Mouse (Mus musculus): ENCODE measurements around the gene Pald1. TPM values are rescaled to one million over a fixed set of nuclear protein-coding genes. Genes with fewer than 3 reads are reported as not detected.
A peak's percentile ranks its signal among the peaks of the same experiment; 100 is the strongest.

Pald1 gene
- total and polyA plus RNA-seq, 2 experiments from 2014 or later = 16.8 to 25.2 TPM

DNA sequence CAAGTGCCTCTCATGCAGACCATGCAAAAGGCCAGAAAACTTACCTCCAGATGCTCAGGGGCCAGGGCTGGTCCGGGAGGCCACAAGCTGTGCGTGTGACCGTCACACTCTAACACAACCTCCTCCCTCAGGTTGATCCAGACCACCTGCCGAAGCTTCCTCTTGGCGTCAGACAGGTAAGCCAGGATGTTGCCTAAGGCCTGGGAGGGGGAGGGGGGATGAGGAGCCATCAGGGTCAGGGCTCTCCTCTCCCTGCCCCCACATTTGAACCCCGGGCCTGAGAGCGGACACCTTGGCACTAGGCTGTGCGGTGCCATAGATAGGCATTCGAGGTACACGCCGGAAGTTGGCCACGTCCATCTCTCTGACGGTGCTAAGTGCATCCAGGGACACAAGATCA lies 40.6 kb downstream of the Pald1 start:
- TF ChIP-seq CTCF (IDR thresholded peaks at IDR 0.05) = no peak
- no peak overlapping the region for H3K9ac ChIP-seq (replicated peaks; ENCODE audit: low read length, poor library complexity, severe bottlenecking)
- H3K4me3 ChIP-seq (ENCODE audit: low read depth, low read length) = no peak overlapping the region
- H3K27me3 ChIP-seq (ENCODE audit: insufficient read depth, low read length) = no peaks in the 10 kb centered on the region
- WGBS = 93% methylated on average over 13 of the region's 13 CpGs
- DNase-seq (ENCODE audit: low spot score) (no peak), ATAC-seq (ENCODE audit: low FRiP score) (no peak)
- H3K36me3 ChIP-seq (ENCODE audit: insufficient read depth, low read length) = peaks cover 7% of the 10 kb centered on the region
- H3K4me2 ChIP-seq (ENCODE audit: low read depth, low read length, poor library complexity, severe bottlenecking) = no peak overlapping the region
- H3K9me3 ChIP-seq (ENCODE audit: low read length) = no peaks in the 10 kb centered on the region
- H3K27ac ChIP-seq (ENCODE audit: low read depth, low read length) = no peak overlapping the region
- H3K4me1 ChIP-seq (ENCODE audit: insufficient read depth, low read length) = no peaks in the 10 kb centered on the region

DNA sequence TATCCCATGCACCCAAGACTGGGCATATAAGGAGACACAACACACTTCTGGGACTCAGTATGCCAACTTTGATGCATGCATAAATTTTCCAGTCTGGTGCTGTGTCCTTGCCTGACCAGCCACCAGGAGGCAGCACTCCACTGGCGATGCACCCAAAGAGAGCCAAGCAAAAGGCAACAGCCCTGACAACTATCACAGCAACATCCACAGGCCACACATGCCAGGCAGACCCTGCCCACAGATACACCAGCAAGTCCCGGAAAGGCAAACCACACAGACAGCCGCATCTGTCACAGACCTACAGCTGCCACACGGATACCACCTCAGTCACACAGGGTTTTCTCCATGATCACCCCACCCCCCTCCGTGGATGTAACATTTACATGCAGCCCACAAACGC lies 41.8 kb downstream of the Pald1 start:
- H3K4me1 ChIP-seq (ENCODE audit: insufficient read depth, low read length) = no peaks in the 10 kb centered on the region
- no peak overlapping the region for H3K4me2 ChIP-seq (ENCODE audit: low read depth, low read length, poor library complexity, severe bottlenecking)
- TF ChIP-seq CTCF (IDR thresholded peaks at IDR 0.05) = peak; percentile 98
- no peak overlapping the region for H3K4me3 ChIP-seq (ENCODE audit: low read depth, low read length)
- H3K9me3 ChIP-seq (ENCODE audit: low read length) = no peaks in the 10 kb centered on the region
- DNase-seq (ENCODE audit: low spot score) = peak; percentile 76
- peaks cover 7% of the 10 kb centered on the region; the same call in 1 of the 2 replicates for H3K36me3 ChIP-seq (ENCODE audit: insufficient read depth, low read length)
- H3K9ac ChIP-seq (replicated peaks; ENCODE audit: low read length, poor library complexity, severe bottlenecking) = no peak overlapping the region
- WGBS = 72% methylated on average over 6 of the region's 6 CpGs
- no peaks in the 10 kb centered on the region for H3K27me3 ChIP-seq (ENCODE audit: insufficient read depth, low read length)
- ATAC-seq (ENCODE audit: low FRiP score) = peak; percentile 41
- no peak overlapping the region for H3K27ac ChIP-seq (ENCODE audit: low read depth, low read length)

DNA sequence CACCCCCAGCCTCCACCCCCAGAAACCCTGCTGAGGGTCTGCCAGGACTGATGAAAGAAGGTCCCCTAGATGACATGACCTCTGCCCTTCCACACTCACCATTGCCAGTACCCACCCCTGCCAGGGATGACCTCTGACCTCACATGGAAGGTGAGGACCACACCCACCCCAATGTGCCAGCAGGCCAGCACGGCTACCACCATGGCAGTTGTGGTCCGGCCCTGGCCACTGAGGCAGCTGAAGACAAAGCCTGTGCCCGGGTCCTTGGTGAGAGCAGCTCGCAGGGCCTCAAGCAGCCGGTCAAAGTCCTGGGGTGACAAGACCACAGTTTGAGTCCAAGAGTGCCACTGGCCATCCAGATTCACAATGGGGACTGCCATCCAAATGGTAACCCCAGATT lies 42.3 kb downstream of the Pald1 start:
- Histone ChIP-seq H3K4me1 (ENCODE audit: insufficient read depth, low read length) (no peaks in the 10 kb centered on the region), H3K4me3 (ENCODE audit: low read depth, low read length) (no peak overlapping the region), H3K27me3 (ENCODE audit: insufficient read depth, low read length) (no peaks in the 10 kb centered on the region), H3K4me2 (ENCODE audit: low read depth, low read length, poor library complexity, severe bottlenecking) (no peak overlapping the region), H3K9me3 (ENCODE audit: low read length) (no peaks in the 10 kb centered on the region), H3K36me3 (ENCODE audit: insufficient read depth, low read length) (peaks cover 7% of the 10 kb centered on the region; the same call in 1 of the 2 replicates), H3K9ac (replicated peaks; ENCODE audit: low read length, poor library complexity, severe bottlenecking) (no peak overlapping the region), H3K27ac (ENCODE audit: low read depth, low read length) (no peak overlapping the region)
- TF ChIP-seq CTCF (IDR thresholded peaks at IDR 0.05) = no peak
- ATAC-seq (ENCODE audit: low FRiP score) = no peak
- DNase-seq (ENCODE audit: low spot score) = no peak
- WGBS = 89% methylated on average over 5 of the region's 5 CpGs

DNA sequence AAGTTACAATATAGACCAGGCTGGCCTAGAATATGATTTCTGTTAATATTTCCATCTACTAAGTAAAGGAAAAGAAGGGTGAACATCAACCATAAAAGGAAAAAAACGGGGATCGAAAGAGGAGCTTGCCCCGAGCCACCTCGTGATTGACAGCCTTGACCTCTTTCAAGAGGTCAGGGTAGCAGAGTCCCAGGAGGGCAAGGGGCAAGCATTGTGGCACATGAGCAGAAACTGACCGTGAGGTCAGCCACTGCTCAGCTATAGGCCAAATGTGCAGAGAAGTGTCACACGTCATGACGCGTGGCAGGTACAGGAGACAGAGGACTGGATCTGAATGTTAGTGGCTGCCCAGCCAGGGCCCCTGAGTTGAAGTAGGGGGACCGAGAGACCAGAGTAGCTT lies 43.1 kb downstream of the Pald1 start:
- Histone ChIP-seq H3K27me3 (ENCODE audit: insufficient read depth, low read length) (no peaks in the 10 kb centered on the region), H3K36me3 (ENCODE audit: insufficient read depth, low read length) (peaks cover 7% of the 10 kb centered on the region; the same call in 1 of the 2 replicates), H3K9me3 (ENCODE audit: low read length) (no peaks in the 10 kb centered on the region), H3K4me2 (ENCODE audit: low read depth, low read length, poor library complexity, severe bottlenecking) (no peak overlapping the region), H3K4me3 (ENCODE audit: low read depth, low read length) (no peak overlapping the region), H3K27ac (ENCODE audit: low read depth, low read length) (no peak overlapping the region), H3K4me1 (ENCODE audit: insufficient read depth, low read length) (no peaks in the 10 kb centered on the region), H3K9ac (replicated peaks; ENCODE audit: low read length, poor library complexity, severe bottlenecking) (no peak overlapping the region)
- 83% methylated on average over 9 of the region's 9 CpGs for WGBS
- DNase-seq (ENCODE audit: low spot score) (no peak), ATAC-seq (ENCODE audit: low FRiP score) (no peak)
- no peak for TF ChIP-seq CTCF (IDR thresholded peaks at IDR 0.05)

DNA sequence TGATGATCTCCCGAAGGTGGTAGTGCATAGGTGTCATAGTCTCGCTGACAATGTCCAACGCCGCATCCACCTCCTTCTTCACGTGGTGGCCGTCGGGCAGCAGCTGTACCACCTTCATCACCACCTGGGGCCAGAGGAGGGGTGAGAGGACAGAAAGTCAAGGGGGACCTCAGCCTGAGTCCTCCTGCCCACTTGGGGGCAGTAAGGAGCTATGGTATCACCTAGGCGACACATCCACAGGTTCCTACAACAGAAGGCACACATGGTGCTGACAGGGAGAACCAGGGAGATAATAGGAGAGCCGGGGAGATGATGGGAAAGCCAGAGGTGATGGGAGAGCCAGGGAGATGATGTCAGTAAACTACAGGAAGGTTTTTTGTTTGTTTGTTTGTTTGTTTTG lies 44.1 kb downstream of the Pald1 start:
- ATAC-seq (ENCODE audit: low FRiP score) (no peak), DNase-seq (ENCODE audit: low spot score) (no peak)
- H3K4me2 ChIP-seq (ENCODE audit: low read depth, low read length, poor library complexity, severe bottlenecking) = no peak overlapping the region
- peaks cover 7% of the 10 kb centered on the region; the same call in 1 of the 2 replicates for H3K36me3 ChIP-seq (ENCODE audit: insufficient read depth, low read length)
- no peaks in the 10 kb centered on the region for H3K4me1 ChIP-seq (ENCODE audit: insufficient read depth, low read length)
- H3K9ac ChIP-seq (replicated peaks; ENCODE audit: low read length, poor library complexity, severe bottlenecking) = no peak overlapping the region
- no peak overlapping the region for H3K27ac ChIP-seq (ENCODE audit: low read depth, low read length)
- 88% methylated on average over 9 of the region's 9 CpGs for WGBS
- no peaks in the 10 kb centered on the region for H3K27me3 ChIP-seq (ENCODE audit: insufficient read depth, low read length)
- TF ChIP-seq CTCF (IDR thresholded peaks at IDR 0.05) = peak; percentile 48
- H3K9me3 ChIP-seq (ENCODE audit: low read length) = no peaks in the 10 kb centered on the region
- H3K4me3 ChIP-seq (ENCODE audit: low read depth, low read length) = no peak overlapping the region

DNA sequence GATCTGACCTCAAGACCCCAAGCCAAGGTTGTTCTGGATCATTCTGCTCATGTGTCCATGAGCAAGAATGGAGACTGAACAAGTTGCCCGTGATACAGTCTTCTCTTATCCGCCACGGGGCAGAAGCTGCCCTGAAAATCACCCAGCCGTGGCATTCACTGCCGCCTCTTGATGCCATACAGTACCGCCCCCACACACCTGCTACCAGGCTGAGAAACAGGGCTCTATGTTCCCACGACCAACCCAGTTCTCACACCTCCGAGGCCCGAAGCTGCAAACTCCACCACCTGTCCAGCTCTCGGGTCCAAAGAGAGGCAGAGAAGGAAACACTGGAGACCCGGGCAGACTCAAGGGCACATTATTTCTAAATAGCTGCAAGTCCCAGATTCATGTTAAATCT lies 45.7 kb downstream of the Pald1 start:
- no peaks in the 10 kb centered on the region for H3K9me3 ChIP-seq (ENCODE audit: low read length)
- H3K4me1 ChIP-seq (ENCODE audit: insufficient read depth, low read length) = no peaks in the 10 kb centered on the region
- no peak for TF ChIP-seq CTCF (IDR thresholded peaks at IDR 0.05)
- peaks cover 7% of the 10 kb centered on the region; the same call in 1 of the 2 replicates for H3K36me3 ChIP-seq (ENCODE audit: insufficient read depth, low read length)
- 90% methylated on average over 11 of the region's 11 CpGs for WGBS
- H3K27me3 ChIP-seq (ENCODE audit: insufficient read depth, low read length) = no peaks in the 10 kb centered on the region
- no peak overlapping the region for H3K9ac ChIP-seq (replicated peaks; ENCODE audit: low read length, poor library complexity, severe bottlenecking)
- no peak for DNase-seq (ENCODE audit: low spot score)
- H3K27ac ChIP-seq (ENCODE audit: low read depth, low read length) = no peak overlapping the region
- H3K4me2 ChIP-seq (ENCODE audit: low read depth, low read length, poor library complexity, severe bottlenecking) = no peak overlapping the region
- ATAC-seq (ENCODE audit: low FRiP score) = no peak
- no peak overlapping the region for H3K4me3 ChIP-seq (ENCODE audit: low read depth, low read length)
